Mouse (Mus musculus) kidney, embryonic 14.5 days (tissue): ENCODE measurements around the gene Duxf3. TPM values are rescaled to one million over a fixed set of nuclear protein-coding genes. Genes with fewer than 3 reads are reported as not detected.
"Not testable (repeated sequence)": the region's sequence is repeated elsewhere in the genome, so short reads cannot be mapped to it uniquely, and the experiment has no call there.

Source experiments
- ATAC-seq: fragments of 200-750 bp; cut with Nextera tagmentation; 2 replicates; pipeline ENCODE4 v1.8.0; 2017; ENCODE audit warnings: moderate number of reproducible peaks, mild to moderate bottlenecking, moderate TSS enrichment, moderate library complexity; ENCODE audit not compliant: low FRiP score, low TSS enrichment
- H3K27ac ChIP-seq: fragments of 300-500 bp; sonication (generic); 2 replicates; pipeline ENCODE4 v1.5.1; 2014; ENCODE audit warnings: low read depth, mild to moderate bottlenecking, low read length, moderate library complexity, mixed read lengths
- H3K27me3 ChIP-seq: fragments of 300-500 bp; sonication (generic); 2 replicates; pipeline ENCODE4 v1.6.1; 2014; ENCODE audit warnings: mild to moderate bottlenecking, low read length; ENCODE audit not compliant: control insufficient read depth, insufficient read depth
- H3K36me3 ChIP-seq: fragments of 300-500 bp; sonication (generic); 2 replicates; pipeline ENCODE4 v1.6.1; 2014; ENCODE audit warnings: low read length, mixed read lengths; ENCODE audit not compliant: control insufficient read depth, insufficient read depth
- H3K4me1 ChIP-seq: fragments of 300-500 bp; sonication (generic); 2 replicates; pipeline ENCODE4 v1.6.1; 2014; ENCODE audit warnings: low read length, mixed read lengths; ENCODE audit not compliant: control insufficient read depth, insufficient read depth
- H3K4me2 ChIP-seq: fragments of 300-500 bp; sonication (generic); replicated peaks from 2 replicates; pipeline ENCODE4 v1.6.1; 2014; ENCODE audit warnings: low read depth, mild to moderate bottlenecking, low read length
- H3K4me3 ChIP-seq: fragments of 300-500 bp; sonication (generic); 2 replicates; pipeline ENCODE4 v1.5.1; 2014; ENCODE audit warnings: mild to moderate bottlenecking, low read length
- H3K9ac ChIP-seq: fragments of 300-500 bp; sonication (generic); 2 replicates; pipeline ENCODE4 v1.6.1; 2014; ENCODE audit warnings: low read depth, mild to moderate bottlenecking, low read length, moderate library complexity
- H3K9me3 ChIP-seq: fragments of 300-500 bp; sonication (generic); 2 replicates; pipeline ENCODE4 v1.6.1; 2016; ENCODE audit warnings: low read length; ENCODE audit not compliant: control insufficient read depth
- WGBS: fragments of 180-500 bp; shearing (Covaris S2); extraction: QIAGEN DNeasy Blood & Tissue Kit; methylation state at CpG from one replicate; pipeline ENCODE4 v1.1.7; 2014; 5-methylcytosine and 5-hydroxymethylcytosine counted together
- polyA plus RNA-seq: library from polyadenylated mRNA; unstranded; fragments of >200 nt; fragmentation: Nextera tagmentation; extraction: Ambion mirVana; gene quantifications from 2 replicates; pipeline ENCODE4 v1.2.1, GENCODE M21; 2014

Duxf3 gene
- polyA plus RNA-seq, 1 experiment from 2014 or later: not detected

DNA sequence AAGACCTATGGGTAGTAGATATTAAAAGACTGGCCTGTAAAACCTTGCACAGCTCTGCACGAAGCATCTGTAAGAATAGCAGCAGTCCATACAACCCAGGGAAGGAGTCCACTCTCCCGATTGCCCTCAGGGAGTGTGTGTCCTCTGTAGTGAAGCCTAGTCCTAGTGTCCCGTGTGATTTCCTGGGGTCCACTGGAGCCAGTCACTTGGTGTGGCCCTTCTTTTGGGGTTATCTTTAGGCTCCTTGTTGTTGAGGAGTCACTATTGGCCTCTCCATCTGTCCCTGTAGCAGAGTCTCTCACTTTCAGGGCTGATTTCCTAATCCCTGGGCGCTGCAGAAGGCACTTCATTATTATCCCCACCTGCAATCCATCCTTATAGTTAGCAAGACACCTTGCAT is 2.5 kb upstream of the Duxf3 start:
- not testable (repeated sequence) for H3K4me1 ChIP-seq, H3K27me3 ChIP-seq, H3K36me3 ChIP-seq, H3K4me3 ChIP-seq, H3K4me2 ChIP-seq, ATAC-seq, H3K27ac ChIP-seq, H3K9ac ChIP-seq
- peaks cover 18% of the 10 kb centered on the region for H3K9me3 ChIP-seq
- WGBS: 85% methylated on average over 4 of the region's 4 CpGs

DNA sequence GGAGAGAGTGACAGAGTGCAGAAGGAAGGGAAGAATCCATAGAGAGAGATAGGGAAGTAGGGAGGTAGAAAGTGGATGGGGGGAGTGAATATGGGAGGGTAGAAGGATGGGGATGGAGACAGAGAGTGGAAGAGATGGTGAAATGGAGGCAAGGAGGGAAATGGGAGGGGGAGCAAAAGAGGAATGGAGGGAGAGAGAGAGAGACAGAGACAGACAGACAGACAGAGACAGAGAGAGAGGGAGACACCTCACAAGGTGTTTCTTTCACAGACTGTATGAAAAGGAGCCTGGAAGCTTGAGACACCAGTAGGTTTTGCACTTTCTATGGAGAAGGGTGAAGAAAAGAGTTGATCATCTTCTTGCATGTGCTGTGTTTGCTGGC is 1.3 kb upstream of the Duxf3 start:
- not testable (repeated sequence) for H3K27ac ChIP-seq, ATAC-seq, H3K4me2 ChIP-seq, H3K4me1 ChIP-seq, H3K4me3 ChIP-seq, H3K27me3 ChIP-seq, H3K9ac ChIP-seq, H3K36me3 ChIP-seq
- peaks cover 15% of the 10 kb centered on the region for H3K9me3 ChIP-seq

DNA sequence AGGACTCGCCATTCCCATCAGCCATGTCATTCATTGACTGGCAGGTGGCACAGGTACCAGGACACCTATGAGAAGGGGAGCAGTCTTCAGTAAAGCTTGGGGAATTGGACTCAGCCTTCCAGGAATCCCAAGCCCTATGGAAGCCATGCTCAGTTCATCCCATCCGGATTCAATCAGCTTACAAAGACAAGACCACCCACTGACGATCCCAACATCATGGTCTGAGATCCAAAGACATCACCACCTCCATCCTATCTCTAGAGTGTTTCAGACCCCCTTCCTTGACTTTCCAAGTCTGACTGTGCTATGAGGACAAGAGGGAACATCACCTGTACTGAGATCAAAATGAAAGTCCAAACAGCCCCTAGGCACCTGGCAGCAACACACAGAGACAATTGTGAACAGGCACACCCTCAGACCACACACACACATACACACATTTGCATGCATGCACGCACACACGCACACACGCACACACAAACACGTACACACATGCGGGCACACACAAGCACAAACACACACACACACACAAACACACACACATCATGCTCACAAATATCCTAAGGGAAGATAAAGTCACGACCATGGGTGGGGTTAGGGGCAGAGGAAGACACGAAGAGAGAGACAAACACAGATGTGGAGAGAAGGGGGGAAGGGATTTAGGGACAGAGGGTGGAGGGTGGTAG is 722 bp upstream of the Duxf3 start:
- 78% methylated on average over 9 of the region's 10 CpGs for whole genome bisulfite sequencing
- peaks cover 15% of the 10 kb centered on the region for H3K9me3 ChIP-seq
- not testable (repeated sequence) for H3K4me1 ChIP-seq, H3K27ac ChIP-seq, H3K4me2 ChIP-seq, H3K9ac ChIP-seq, H3K27me3 ChIP-seq, H3K4me3 ChIP-seq, H3K36me3 ChIP-seq
- ATAC-seq: peak; percentile 58

DNA sequence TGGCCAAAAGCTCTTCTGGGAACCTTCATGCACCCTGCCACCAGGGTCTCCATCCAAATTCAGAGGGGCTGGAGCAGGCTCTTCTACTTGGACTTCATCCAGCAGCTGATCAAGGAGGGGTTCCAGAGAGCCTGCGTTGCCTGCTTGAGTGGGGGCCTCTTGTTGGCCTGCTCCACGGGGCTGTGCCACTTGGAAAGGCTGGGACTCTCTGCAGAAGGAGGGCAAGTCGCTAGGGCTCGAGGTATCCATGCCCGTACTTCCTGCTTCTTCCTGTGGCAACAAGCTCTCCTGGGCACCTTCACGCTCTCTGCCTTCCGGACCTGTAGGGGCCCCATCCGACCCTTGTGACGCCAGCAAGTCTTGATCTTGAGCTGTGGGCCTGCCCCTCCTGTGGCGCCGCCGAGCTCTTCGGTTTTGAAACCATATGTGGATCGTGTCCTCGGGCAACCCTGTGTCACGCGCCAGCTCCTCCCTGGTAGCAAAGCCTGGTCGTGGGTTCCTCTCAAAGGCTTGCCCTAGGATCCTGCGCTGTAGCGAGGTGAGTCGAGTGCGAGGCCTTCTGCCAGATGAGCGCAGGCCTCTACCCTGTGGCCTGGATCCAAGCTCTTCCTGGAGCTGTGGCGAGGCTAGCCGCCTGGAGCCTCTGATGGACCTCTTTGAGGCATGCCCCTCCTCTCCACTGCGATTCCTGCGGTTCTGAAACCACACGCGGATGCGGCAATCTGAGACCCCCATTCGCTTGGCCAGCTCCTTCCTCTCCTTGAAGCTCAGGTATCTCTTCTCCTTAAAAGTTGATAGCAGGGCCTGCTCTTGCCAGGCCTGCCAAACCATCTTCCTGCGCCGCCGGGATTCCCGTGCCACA is 465 bp downstream of the Duxf3 start:
- not testable (repeated sequence) for H3K36me3 ChIP-seq, H3K27ac ChIP-seq, H3K4me3 ChIP-seq, H3K27me3 ChIP-seq, H3K4me1 ChIP-seq, H3K9ac ChIP-seq, H3K4me2 ChIP-seq
- peak; percentile 87 for ATAC-seq
- peaks cover 15% of the 10 kb centered on the region for H3K9me3 ChIP-seq
- WGBS: 90% methylated on average over 31 of the region's 35 CpGs

DNA sequence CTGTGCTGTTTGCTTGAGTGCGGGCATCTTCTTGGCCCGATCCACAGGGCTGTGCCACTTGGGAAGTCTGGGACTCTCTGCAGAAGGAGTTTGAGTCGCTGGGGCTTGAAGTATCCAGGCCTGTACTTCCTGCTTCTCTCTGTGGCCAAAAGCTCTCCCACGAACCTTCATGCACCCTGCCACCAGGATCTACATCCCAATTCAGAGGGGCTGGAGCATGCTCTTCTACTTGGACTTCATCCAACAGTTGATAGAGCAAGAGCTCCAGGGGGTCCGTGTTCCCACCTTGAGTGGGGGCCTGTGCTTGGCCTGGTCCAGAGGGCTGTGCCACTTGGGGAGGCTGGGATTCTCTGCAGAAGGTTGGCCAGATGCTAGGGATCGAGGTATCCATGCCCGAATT is 1.4 kb downstream of the Duxf3 start:
- H3K9me3 ChIP-seq: peaks cover 19% of the 10 kb centered on the region
- not testable (repeated sequence) for H3K4me2 ChIP-seq, H3K4me1 ChIP-seq, H3K27ac ChIP-seq, H3K9ac ChIP-seq, H3K27me3 ChIP-seq, H3K4me3 ChIP-seq, H3K36me3 ChIP-seq
- ATAC-seq: peak; percentile 38; the same call in 1 of the 2 replicates
- 88% methylated on average over 5 of the region's 7 CpGs for WGBS

DNA sequence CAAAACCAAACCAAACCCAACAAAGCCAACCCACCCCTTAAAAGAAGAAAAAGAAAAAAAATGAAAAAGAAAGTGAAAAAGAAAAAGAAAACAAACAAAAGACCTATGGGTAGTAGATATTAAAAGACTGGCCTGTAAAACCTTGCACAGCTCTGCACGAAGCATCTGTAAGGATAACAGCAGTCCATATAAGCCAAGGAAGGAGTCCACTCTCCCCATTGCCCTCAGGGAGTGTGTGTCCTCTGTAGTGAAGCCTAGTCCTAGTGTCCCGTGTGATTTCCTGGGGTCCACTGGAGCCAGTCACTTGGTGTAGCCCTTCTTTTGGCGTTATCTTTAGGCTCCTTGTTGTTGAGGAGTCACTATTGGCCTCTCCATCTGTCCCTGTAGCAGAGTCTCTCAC is 2.5 kb downstream of the Duxf3 start:
- H3K9me3 ChIP-seq: peaks cover 19% of the 10 kb centered on the region
- not testable (repeated sequence) for H3K4me2 ChIP-seq, ATAC-seq, H3K4me1 ChIP-seq, H3K36me3 ChIP-seq, H3K4me3 ChIP-seq, H3K27me3 ChIP-seq, H3K9ac ChIP-seq, H3K27ac ChIP-seq
- WGBS: 62% methylated on average over 3 of the region's 3 CpGs

DNA sequence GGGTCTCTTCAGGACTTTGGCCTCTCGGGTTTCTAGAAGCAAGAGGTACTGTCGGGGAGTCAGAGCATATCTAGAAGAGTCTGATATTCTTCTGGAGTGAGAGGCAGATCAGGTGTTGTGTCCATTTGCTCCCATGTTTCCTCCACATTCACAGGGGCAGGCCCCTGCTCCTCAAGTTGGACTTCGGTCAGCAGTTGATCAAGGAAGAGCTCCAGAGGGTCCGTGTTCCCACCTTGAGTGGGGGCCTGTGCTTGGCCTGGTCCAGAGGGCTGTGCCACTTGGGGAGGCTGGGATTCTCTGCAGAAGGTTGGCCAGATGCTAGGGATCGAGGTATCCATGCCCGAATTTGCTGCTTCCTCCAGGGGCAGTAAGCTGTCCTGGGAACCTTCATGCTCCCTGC is 4.7 kb downstream of the Duxf3 start:
- not testable (repeated sequence) for H3K36me3 ChIP-seq, ATAC-seq, H3K4me2 ChIP-seq, H3K4me3 ChIP-seq, H3K27ac ChIP-seq, H3K4me1 ChIP-seq, H3K27me3 ChIP-seq, H3K9ac ChIP-seq
- H3K9me3 ChIP-seq: peaks cover 19% of the 10 kb centered on the region
- WGBS: 87% methylated on average over 2 of the region's 6 CpGs

DNA sequence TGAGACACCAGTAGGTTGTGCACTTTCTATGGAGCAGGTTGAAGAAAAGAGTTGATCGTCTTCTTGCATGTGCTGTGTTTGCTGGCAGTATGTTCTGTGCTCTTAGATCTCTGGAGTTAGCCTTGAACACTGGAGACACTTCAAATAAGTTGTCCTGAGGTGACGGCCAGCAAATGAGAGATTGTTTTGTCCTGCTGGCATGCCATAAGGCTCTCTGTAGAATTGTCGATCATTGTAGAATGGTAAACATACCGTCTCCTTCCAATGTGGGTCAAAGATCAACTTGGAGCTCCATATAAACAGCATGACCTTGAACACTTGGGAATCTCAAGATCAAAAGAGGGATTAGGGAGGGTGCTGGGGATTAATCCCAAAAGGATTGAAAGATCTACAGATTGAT is 6.1 kb downstream of the Duxf3 start:
- not testable (repeated sequence) for H3K4me3 ChIP-seq, H3K9me3 ChIP-seq, H3K9ac ChIP-seq, H3K4me2 ChIP-seq, H3K36me3 ChIP-seq, H3K27me3 ChIP-seq, H3K27ac ChIP-seq, H3K4me1 ChIP-seq, ATAC-seq
- 85% methylated on average over 4 of the region's 4 CpGs for WGBS
